Mouse (Mus musculus): ENCODE data around the gene Zfp691. TPM values are rescaled to one million over a fixed set of nuclear protein-coding genes. Genes with fewer than 3 reads are reported as not detected.

Gene Zfp691
- polyA plus RNA-seq, 1 experiment: 25.9 TPM

DNA sequence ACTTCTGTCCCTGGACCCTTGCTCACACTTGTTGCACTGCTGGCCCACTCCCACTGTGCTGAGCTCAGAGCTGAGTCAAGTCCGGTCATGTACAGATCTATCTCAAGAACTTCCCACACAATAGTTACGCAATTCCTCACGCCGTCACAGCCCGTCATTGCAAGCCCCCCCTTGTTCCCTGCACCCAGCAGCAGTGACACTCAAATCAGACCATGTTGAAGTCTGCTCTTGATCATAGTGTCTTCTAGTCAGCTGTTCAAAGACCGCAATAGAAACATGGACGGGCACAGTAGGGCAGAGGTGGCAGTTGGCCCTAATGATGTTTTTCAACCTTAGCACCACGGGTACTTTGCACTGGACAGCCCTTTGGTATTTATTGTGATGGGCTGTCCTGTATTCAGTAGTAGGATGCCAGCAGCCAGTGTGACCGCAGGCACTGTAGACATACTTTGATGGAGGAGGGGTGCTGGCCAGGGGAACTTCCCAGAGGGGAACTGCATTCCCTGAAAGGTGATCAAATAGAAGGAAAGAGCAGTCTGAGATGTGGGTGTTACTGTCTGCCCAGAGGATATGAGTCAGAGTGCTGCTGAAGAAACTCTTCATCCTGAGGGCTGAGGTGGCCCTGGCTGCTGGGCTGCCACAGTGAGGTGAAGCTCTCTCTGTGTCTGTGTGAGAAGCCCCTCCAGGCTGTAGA is 48.3 kb downstream of the Zfp691 start:
- Histone ChIP-seq H3K4me1 (ENCODE audit: control insufficient read depth, insufficient read depth, low read length) (peaks cover 9% of the 10 kb centered on the region), H3K27me3 (ENCODE audit: control insufficient read depth, insufficient read depth, low read length) (no peaks in the 10 kb centered on the region), H3K27ac (ENCODE audit: control insufficient read depth, insufficient read depth, low read depth, low read length) (no peak overlapping the region), H3K36me3 (ENCODE audit: control insufficient read depth, insufficient read depth, low read length) (no peaks in the 10 kb centered on the region), H3K4me3 (ENCODE audit: control insufficient read depth, low read depth, low read length) (no peak overlapping the region)
- TF ChIP-seq CTCF (IDR thresholded peaks at IDR 0.05; ENCODE audit: control insufficient read depth, insufficient read depth, insufficient replicate concordance, low read depth, low read length): no peak
- TF ChIP-seq POLR2A (IDR thresholded peaks at IDR 0.05; ENCODE audit: control insufficient read depth, low read depth, low read length): no peak

GRCm38 (mm10) chr4:119124771-119125273 is 49.2 kb downstream of the Zfp691 start:
- Histone ChIP-seq H3K27me3 (ENCODE audit: control insufficient read depth, insufficient read depth, low read length) (no peaks in the 10 kb centered on the region), H3K4me1 (ENCODE audit: control insufficient read depth, insufficient read depth, low read length) (peaks cover 15% of the 10 kb centered on the region), H3K36me3 (ENCODE audit: control insufficient read depth, insufficient read depth, low read length) (no peaks in the 10 kb centered on the region), H3K27ac (ENCODE audit: control insufficient read depth, insufficient read depth, low read depth, low read length) (no peak overlapping the region), H3K4me3 (ENCODE audit: control insufficient read depth, low read depth, low read length) (no peak overlapping the region)
- no peak for TF ChIP-seq POLR2A (IDR thresholded peaks at IDR 0.05; ENCODE audit: control insufficient read depth, low read depth, low read length)
- TF ChIP-seq CTCF (IDR thresholded peaks at IDR 0.05; ENCODE audit: control insufficient read depth, insufficient read depth, insufficient replicate concordance, low read depth, low read length): no peak

- Histone ChIP-seq H3K27ac (ENCODE audit: control insufficient read depth, insufficient read depth, low read depth, low read length) (no peak overlapping the region), H3K27me3 (ENCODE audit: control insufficient read depth, insufficient read depth, low read length) (no peaks in the 10 kb centered on the region), H3K4me3 (ENCODE audit: control insufficient read depth, low read depth, low read length) (no peak overlapping the region), H3K4me1 (ENCODE audit: control insufficient read depth, insufficient read depth, low read length) (peaks cover 10% of the 10 kb centered on the region), H3K36me3 (ENCODE audit: control insufficient read depth, insufficient read depth, low read length) (no peaks in the 10 kb centered on the region)
- no peak for TF ChIP-seq POLR2A (IDR thresholded peaks at IDR 0.05; ENCODE audit: control insufficient read depth, low read depth, low read length)
- TF ChIP-seq CTCF (IDR thresholded peaks at IDR 0.05; ENCODE audit: control insufficient read depth, insufficient read depth, insufficient replicate concordance, low read depth, low read length): no peak
Measured at GRCm38 (mm10) chr4:119121249-119121648, 52.7 kb downstream of the Zfp691 start.

DNA sequence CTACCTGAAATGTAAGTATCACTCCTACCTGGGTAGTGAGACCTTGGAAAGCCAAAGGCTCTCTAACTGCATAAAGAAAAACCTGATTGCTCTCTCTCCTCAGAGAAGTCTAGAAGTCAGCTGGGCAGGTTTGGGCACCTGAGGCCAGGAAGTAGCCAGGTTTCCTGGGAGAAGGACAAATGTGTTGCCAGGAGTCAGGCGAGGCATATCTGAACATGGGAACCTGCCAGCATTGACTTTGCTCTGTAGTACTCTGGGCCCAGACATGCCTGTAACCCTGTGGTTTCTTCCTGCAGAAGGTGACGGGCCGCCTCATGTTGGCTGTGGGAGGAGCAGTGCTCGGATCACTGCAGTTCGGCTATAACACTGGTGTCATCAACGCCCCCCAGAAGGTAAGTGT is 53.9 kb downstream of the Zfp691 start:
- no peak for TF ChIP-seq CTCF (IDR thresholded peaks at IDR 0.05; ENCODE audit: control insufficient read depth, insufficient read depth, insufficient replicate concordance, low read depth, low read length)
- no peak for TF ChIP-seq POLR2A (IDR thresholded peaks at IDR 0.05; ENCODE audit: control insufficient read depth, low read depth, low read length)
- Histone ChIP-seq H3K36me3 (ENCODE audit: control insufficient read depth, insufficient read depth, low read length) (no peaks in the 10 kb centered on the region), H3K27me3 (ENCODE audit: control insufficient read depth, insufficient read depth, low read length) (no peaks in the 10 kb centered on the region), H3K4me1 (ENCODE audit: control insufficient read depth, insufficient read depth, low read length) (peaks cover 10% of the 10 kb centered on the region), H3K4me3 (ENCODE audit: control insufficient read depth, low read depth, low read length) (no peak overlapping the region), H3K27ac (ENCODE audit: control insufficient read depth, insufficient read depth, low read depth, low read length) (no peak overlapping the region)

Other genes with a start within 250 kb of the Zfp691 start
- gene Olfr1328, start 235.6 kb downstream of the Zfp691 start, polyA plus RNA-seq (2012; rRNA removed): not detected in 2 replicates
- gene Lao1, start 212.6 kb downstream of the Zfp691 start, polyA plus RNA-seq (2012; rRNA removed): 0.09 and 0.14 TPM in 2 replicates
- gene Slc2a1, start 65.5 kb downstream of the Zfp691 start, polyA plus RNA-seq (2012; rRNA removed): 6.9 and 7.1 TPM in 2 replicates
- 0.17 and 0.18 TPM in 2 replicates for gene Ermap, start 15.8 kb upstream of the Zfp691 start, polyA plus RNA-seq (2012; rRNA removed)
- gene Svbp, start 21.1 kb upstream of the Zfp691 start, polyA plus RNA-seq (2012; rRNA removed): 186 and 207 TPM in 2 replicates
- gene Tmem269, start 44.0 kb upstream of the Zfp691 start, polyA plus RNA-seq (2012; rRNA removed): 114 and 136 TPM in 2 replicates
- gene AU022252, start 58.5 kb upstream of the Zfp691 start, polyA plus RNA-seq (2012; rRNA removed): 14.1 and 18.6 TPM in 2 replicates
- 10.4 and 11.9 TPM in 2 replicates for gene P3h1, start 58.7 kb upstream of the Zfp691 start, polyA plus RNA-seq (2012; rRNA removed)
- gene Cldn19, start 81.2 kb upstream of the Zfp691 start, polyA plus RNA-seq (2012; rRNA removed): not detected in 2 replicates
- gene Ybx1, start 120.4 kb upstream of the Zfp691 start, polyA plus RNA-seq (2012; rRNA removed): 821 and 914 TPM in 2 replicates
- 20.1 and 28.9 TPM in 2 replicates for gene Ppih, start 146.4 kb upstream of the Zfp691 start, polyA plus RNA-seq (2012; rRNA removed)
- gene Ccdc30, start 241.3 kb upstream of the Zfp691 start, polyA plus RNA-seq (2012; rRNA removed): 182 and 206 TPM in 2 replicates
- gene Ppcs, start 248.2 kb upstream of the Zfp691 start, polyA plus RNA-seq (2012; rRNA removed): 4.8 and 5.3 TPM in 2 replicates
- gene Zmynd12, start 248.6 kb upstream of the Zfp691 start, polyA plus RNA-seq (2012; rRNA removed): 89.5 and 104 TPM in 2 replicates